Mouse (Mus musculus) CH12.LX (cell line): ENCODE measurements at regions not wholly inside any gene's neighbourhood (a gene's known extent, or its start where the extent isn't known, plus 50 kb on each side); places are given as distances from the start of the nearest gene placed in this dataset.
A peak's percentile ranks its signal among the peaks of the same experiment; 100 is the strongest.
"Not testable (repeated sequence)": the region's sequence is repeated elsewhere in the genome, so short reads cannot be mapped to it uniquely, and the experiment has no call there.

Experiments
- DNase-seq: peaks from one replicate; pipeline ENCODE4 v3.0.0-alpha.2; 2013; ENCODE audit errors: extremely low read depth
- H3K27ac ChIP-seq: 2 replicates; pipeline ENCODE4 v1.5.1; 2012; ENCODE audit warnings: low read depth, mild to moderate bottlenecking, control low read depth, moderate library complexity; ENCODE audit not compliant: insufficient read depth
- H3K27me3 ChIP-seq: replicated peaks from 2 replicates; pipeline ENCODE3; 2012; ENCODE audit warnings: inconsistent platforms
- H3K36me3 ChIP-seq, 2 experiments: replicated peaks in 1 of 2; 2 replicates each; pipeline versions ENCODE3 to v1.6.1; 2012; ENCODE audit warnings: inconsistent platforms in 1 of 2, low read length in 1 of 2, mild to moderate bottlenecking in 1 of 2, mixed read lengths in 1 of 2, moderate library complexity in 1 of 2; ENCODE audit not compliant: control insufficient read depth in 1 of 2, insufficient read depth in 1 of 2
- H3K4me1 ChIP-seq, 2 experiments: 2 replicates each; pipeline ENCODE4 v1.6.1; 2012; ENCODE audit warnings: inconsistent platforms in 1 of 2, moderate library complexity in 1 of 2; ENCODE audit not compliant: insufficient read depth in 2 of 2, control insufficient read depth in 1 of 2
- H3K4me2 ChIP-seq: 2 replicates; pipeline ENCODE4 v1.6.1; 2012; ENCODE audit warnings: low read depth, mild to moderate bottlenecking, control low read depth; ENCODE audit not compliant: poor library complexity, insufficient read depth, severe bottlenecking
- H3K4me3 ChIP-seq, 3 experiments: fragments of 150-350 bp in 1 of 3; sonication (generic) in 1 of 3; replicated peaks in 1 of 3; 2 replicates each; pipeline versions ENCODE3 to v1.5.1; 2011 to 2012; ENCODE audit warnings: low read depth in 2 of 3, low read length in 2 of 3, mild to moderate bottlenecking in 2 of 3, moderate library complexity in 2 of 3, control low read depth in 1 of 3, improper control_type of control experiment in 1 of 3, inconsistent platforms in 1 of 3, mixed read lengths in 1 of 3; ENCODE audit not compliant: poor library complexity in 1 of 3
- H3K79me2 ChIP-seq: replicated peaks from 2 replicates; pipeline ENCODE4 v1.6.1; 2012; ENCODE audit warnings: mild to moderate bottlenecking, moderate library complexity; ENCODE audit not compliant: control insufficient read depth, poor library complexity, insufficient read depth, severe bottlenecking; ENCODE audit errors: extremely low read depth
- H3K9ac ChIP-seq: 2 replicates; pipeline ENCODE4 v1.6.1; 2012; ENCODE audit warnings: low read depth, mild to moderate bottlenecking, control low read depth, moderate library complexity; ENCODE audit not compliant: insufficient read depth
- H3K9me3 ChIP-seq: replicated peaks from 2 replicates; pipeline ENCODE3; 2012; ENCODE audit warnings: low read length, inconsistent platforms, mixed read lengths
- BHLHE40 ChIP-seq: IDR thresholded peaks from 2 replicates; pipeline ENCODE4 v1.6.1; 2011; ENCODE audit warnings: mild to moderate bottlenecking, low read depth, low read length, improper control_type of control experiment
- CHD1 ChIP-seq: IDR thresholded peaks from 2 replicates; pipeline ENCODE4 v1.6.1; 2012; ENCODE audit warnings: low read depth, low read length, improper control_type of control experiment, inconsistent platforms
- CHD2 ChIP-seq: IDR thresholded peaks from 2 replicates; pipeline ENCODE4 v1.6.1; 2011; ENCODE audit warnings: low read length, improper control_type of control experiment
- CTCF ChIP-seq, 2 experiments: IDR thresholded peaks in 1 of 2; conservative IDR thresholded peaks in 1 of 2; 2 replicates each; pipeline ENCODE4 v1.5.1; 2011 to 2012; ENCODE audit warnings: low read depth in 2 of 2, low read length in 2 of 2, improper control_type of control experiment in 1 of 2, inconsistent platforms in 1 of 2, mild to moderate bottlenecking in 1 of 2, moderate library complexity in 1 of 2
- E2F4 ChIP-seq: IDR thresholded peaks from 2 replicates; pipeline ENCODE4 v1.6.1; 2011; ENCODE audit warnings: low read depth, low read length, improper control_type of control experiment; ENCODE audit not compliant: insufficient replicate concordance
- EP300 ChIP-seq: IDR thresholded peaks from 2 replicates; pipeline ENCODE4 v1.6.1; 2011; ENCODE audit warnings: low read length, improper control_type of control experiment
- GABPA ChIP-seq: IDR thresholded peaks from 2 replicates; pipeline ENCODE4 v1.6.1; 2012; ENCODE audit warnings: low read depth, low read length, improper control_type of control experiment, inconsistent platforms; ENCODE audit not compliant: insufficient replicate concordance
- IRF4 ChIP-seq: IDR thresholded peaks from 2 replicates; pipeline ENCODE4 v1.6.1; 2014; ENCODE audit warnings: low read depth, mild to moderate bottlenecking, inconsistent platforms, low read length, improper control_type of control experiment
- JUN ChIP-seq: IDR thresholded peaks from 2 replicates; pipeline ENCODE4 v1.6.1; 2011; ENCODE audit warnings: low read depth, mild to moderate bottlenecking, low read length, improper control_type of control experiment, moderate library complexity; ENCODE audit not compliant: insufficient read depth
- KAT2A ChIP-seq: IDR thresholded peaks from 2 replicates; pipeline ENCODE4 v1.6.1; 2012; ENCODE audit warnings: low read length, improper control_type of control experiment, inconsistent platforms; ENCODE audit not compliant: insufficient replicate concordance
- MAFK ChIP-seq: IDR thresholded peaks from 2 replicates; pipeline ENCODE4 v1.6.1; 2011; ENCODE audit warnings: low read length, improper control_type of control experiment; ENCODE audit not compliant: insufficient replicate concordance
- MAZ ChIP-seq: IDR thresholded peaks from 2 replicates; pipeline ENCODE4 v1.6.1; 2012; ENCODE audit warnings: low read depth, mild to moderate bottlenecking, inconsistent platforms, low read length, improper control_type of control experiment, moderate library complexity
- MYC ChIP-seq: IDR thresholded peaks from 2 replicates; pipeline ENCODE4 v1.6.1; 2011; ENCODE audit warnings: low read depth, mild to moderate bottlenecking, improper control_type of control experiment, low read length
- NRF1 ChIP-seq: IDR thresholded peaks from 2 replicates; pipeline ENCODE4 v1.6.1; 2014; ENCODE audit warnings: low read depth, mild to moderate bottlenecking, inconsistent platforms, low read length, improper control_type of control experiment, moderate library complexity
- POLR2A ChIP-seq: IDR thresholded peaks from 2 replicates; pipeline ENCODE4 v1.6.1; 2011; ENCODE audit warnings: low read depth, mild to moderate bottlenecking, improper control_type of control experiment, low read length
- RAD21 ChIP-seq: IDR thresholded peaks from 2 replicates; pipeline ENCODE4 v1.6.1; 2011; ENCODE audit warnings: low read depth, mild to moderate bottlenecking, low read length, improper control_type of control experiment, moderate library complexity
- RCOR1 ChIP-seq: conservative IDR thresholded peaks from 2 replicates; pipeline ENCODE4 v1.6.1; 2012; ENCODE audit warnings: low read depth, mild to moderate bottlenecking, inconsistent platforms, low read length, improper control_type of control experiment
- SMC3 ChIP-seq: IDR thresholded peaks from 2 replicates; pipeline ENCODE4 v1.6.1; 2011; ENCODE audit warnings: low read depth, low read length, improper control_type of control experiment
- TCF12 ChIP-seq: IDR thresholded peaks from 2 replicates; pipeline ENCODE4 v1.6.1; 2014; ENCODE audit warnings: low read depth, mild to moderate bottlenecking, inconsistent platforms, low read length, improper control_type of control experiment
- USF2 ChIP-seq: conservative IDR thresholded peaks from 2 replicates; pipeline ENCODE4 v1.6.1; 2011; ENCODE audit warnings: low read depth, low read length, improper control_type of control experiment
- ZC3H11A ChIP-seq: IDR thresholded peaks from 2 replicates; pipeline ENCODE4 v1.6.1; 2012; ENCODE audit warnings: low read depth, mild to moderate bottlenecking, inconsistent platforms, low read length, improper control_type of control experiment
- ZNF384 ChIP-seq: IDR thresholded peaks from 2 replicates; pipeline ENCODE4 v1.6.1; 2012; ENCODE audit warnings: low read depth, low read length, improper control_type of control experiment, inconsistent platforms
- dilution Hi-C: fragments of 300-500 bp; cut with MboI; formaldehyde crosslinking; loops from 2 replicates; pipeline ENCODE4 v1.14.3; 2020; ENCODE audit warnings: low sequenced_read_pairs; ENCODE audit not compliant: extremely low pct_unique_long_range_greater_than_20kb, extremely low pct_ligation_motif_present
- in situ Hi-C: fragments of 300-500 bp; cut with MboI; formaldehyde crosslinking; loops from 3 replicates; pipeline ENCODE4 v1.14.3; 2019; ENCODE audit warnings: low sequenced_read_pairs, low pct_ligation_motif_present, low pct_unique_long_range_greater_than_20kb, mixed read lengths

DNA sequence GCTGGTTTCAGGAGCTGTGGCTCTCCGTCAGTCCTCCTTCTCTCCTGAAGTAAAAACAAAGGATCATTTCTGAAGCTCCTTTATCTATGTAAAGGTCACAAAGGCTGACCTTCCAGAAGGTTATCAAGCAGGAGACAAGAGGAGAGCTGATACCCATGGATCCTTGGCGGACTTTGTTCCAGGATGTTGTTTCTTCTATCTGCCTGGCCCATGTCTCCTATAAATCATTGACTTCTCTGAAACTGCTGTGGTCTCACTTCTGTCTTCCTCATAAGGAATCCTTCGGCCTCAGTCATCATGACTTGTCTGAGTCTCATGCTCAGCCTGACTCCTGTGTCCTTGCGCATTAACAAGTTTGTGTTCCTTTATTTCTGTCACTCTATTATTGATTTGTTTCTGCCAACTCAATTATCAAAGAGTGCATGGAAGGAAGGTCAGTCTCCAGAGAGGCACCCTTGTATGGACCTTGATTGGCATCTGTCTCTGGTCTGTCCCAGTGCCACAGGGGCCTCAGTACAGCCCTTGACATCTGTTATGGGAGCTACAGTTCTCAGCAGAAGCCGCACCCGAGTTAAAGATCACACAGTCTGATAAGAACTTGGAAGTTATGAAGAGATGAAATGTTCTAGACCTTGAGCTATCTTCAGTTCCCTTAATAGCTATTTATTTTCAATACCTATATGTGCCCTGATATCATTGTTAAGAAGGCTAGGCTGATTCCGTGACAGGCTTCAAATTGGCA lies 53.2 kb upstream of the Dazl start:
- DNase-seq = no peak
- Histone ChIP-seq H3K4me3 (no peak overlapping the region), H3K79me2 (no peaks in the 10 kb centered on the region), H3K4me1 (no peaks in the 10 kb centered on the region), H3K9me3 (no peaks in the 10 kb centered on the region), H3K27ac (no peak overlapping the region), H3K9ac (no peak overlapping the region), H3K27me3 (no peaks in the 10 kb centered on the region), H3K36me3 (no peaks in the 10 kb centered on the region), H3K4me2 (no peak overlapping the region)
- TF ChIP-seq BHLHE40 (no peak), MYC (no peak), CHD2 (no peak), ZNF384 (no peak), IRF4 (no peak), NRF1 (no peak), MAFK (no peak), TCF12 (no peak), USF2 (no peak), CHD1 (no peak), E2F4 (no peak), KAT2A (no peak), RCOR1 (no peak), GABPA (no peak), MAZ (no peak), EP300 (no peak), JUN (no peak), ZC3H11A (no peak), POLR2A (no peak)
- in situ Hi-C loops = loop anchor here (25.0 kb wide), 1 partner anchor 441 kb away; no protein-coding TSS in a partner anchor
- dilution Hi-C loops = no loop called here

DNA sequence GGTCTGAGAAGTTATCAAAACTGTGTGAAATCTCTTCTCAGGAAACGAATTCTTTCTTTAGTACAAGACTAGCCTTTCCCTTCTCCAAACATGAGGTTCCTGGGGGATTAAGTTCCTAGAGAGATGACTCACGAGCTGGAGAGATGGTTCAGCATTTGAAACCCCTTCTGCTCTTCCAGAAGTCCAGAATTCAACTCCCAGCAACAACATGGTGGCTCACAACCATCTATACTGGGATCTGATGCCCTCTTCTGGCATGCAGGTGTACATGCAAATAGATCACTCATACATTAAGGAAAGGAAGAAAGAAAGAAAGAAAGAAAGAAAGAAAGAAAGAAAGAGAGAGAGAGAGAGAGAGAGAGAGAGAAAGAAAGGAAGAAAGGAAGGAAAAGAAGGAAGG lies 60.4 kb upstream of the Dazl start:
- TF ChIP-seq CTCF (conservative IDR thresholded peaks at IDR 0.05 in 1 of 2, IDR thresholded peaks at IDR 0.05 in 1 of 2; ENCODE audit: low read depth in 2 of 2, low read length in 2 of 2) (peak in 1 of 2 experiments; percentile 53; a peak in 2 of 4 replicates), RAD21 (peak; percentile 28), SMC3 (peak; percentile 45; the same call in 1 of the 2 replicates)
- dilution Hi-C loops, H3K4me2 ChIP-seq, in situ Hi-C loops, H3K4me3 ChIP-seq, H3K27ac ChIP-seq, H3K9me3 ChIP-seq, H3K79me2 ChIP-seq, H3K27me3 ChIP-seq, H3K36me3 ChIP-seq, DNase-seq, H3K4me1 ChIP-seq, H3K9ac ChIP-seq: not testable (repeated sequence)
